Mouse (Mus musculus) lung, adult 2 months (tissue): ENCODE results near the gene Epha2.

Experiments
- CTCF ChIP-seq: fragments of 200-500 bp; IDR thresholded peaks from 2 replicates; pipeline ENCODE4 v1.5.1; 2011; ENCODE audit warnings: mild to moderate bottlenecking, low read length, control low read depth; ENCODE audit not compliant: insufficient read depth
- POLR2A ChIP-seq: fragments of 200-500 bp; IDR thresholded peaks from 2 replicates; pipeline ENCODE4 v1.6.1; 2011; ENCODE audit warnings: low read depth, mild to moderate bottlenecking, control low read depth, low read length, borderline replicate concordance; ENCODE audit errors: extremely low read depth

DNA sequence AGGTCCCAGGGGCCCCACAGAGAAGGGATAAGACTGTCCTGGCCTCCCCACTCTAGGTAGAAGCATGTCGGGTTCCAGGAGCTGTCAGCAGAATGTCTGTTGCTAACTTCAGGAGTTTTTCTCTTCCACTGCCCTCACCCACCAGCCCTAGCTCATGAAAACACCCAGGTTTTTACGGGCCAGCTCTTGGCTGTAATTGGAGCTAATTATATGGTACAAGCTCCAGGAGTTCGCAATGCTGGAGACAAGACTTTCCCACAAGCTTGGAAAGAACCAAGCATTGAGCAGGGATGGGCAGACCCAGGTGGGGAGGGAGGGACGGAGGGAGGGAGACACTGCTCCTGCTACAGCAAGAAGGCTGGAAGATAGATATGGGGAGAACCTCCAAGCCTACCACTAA, 26.0 kb downstream of the Epha2 start:
- no peak for TF ChIP-seq CTCF
- TF ChIP-seq POLR2A: no peak
